Mouse (Mus musculus): Measurements from ENCODE around the gene Ostm1. TPM values are rescaled to one million over a fixed set of nuclear protein-coding genes. Genes with fewer than 3 reads are reported as not detected.

Ostm1 gene
- polyA plus RNA-seq, 2 experiments = 7.0 to 14.3 TPM

DNA sequence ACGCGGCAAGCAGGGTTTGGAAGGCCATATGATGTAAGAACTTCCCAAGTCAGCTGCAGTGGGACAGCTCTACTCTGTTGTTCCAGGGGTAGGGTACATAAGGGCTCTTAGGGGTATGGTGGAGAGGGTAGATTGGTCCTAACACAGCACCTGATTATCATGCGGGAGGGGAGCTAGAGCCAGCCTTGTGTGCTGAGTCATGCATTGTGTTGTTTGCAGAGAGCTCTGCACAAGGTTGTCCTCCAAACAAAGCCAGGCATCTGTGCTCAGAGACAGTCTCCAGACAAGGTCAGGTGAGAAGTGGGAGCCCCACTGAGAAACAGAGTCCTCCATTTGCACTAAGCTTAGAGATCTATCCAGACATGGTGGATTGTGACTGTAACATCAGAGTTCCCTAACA, 37.1 kb upstream of the Ostm1 start:
- Histone ChIP-seq H3K36me3 (replicated peaks; ENCODE audit: control insufficient read depth, insufficient read depth, low read depth) (no peaks in the 10 kb centered on the region), H3K4me3 (ENCODE audit: insufficient read depth in 1 of 2, low read depth in 2 of 2, low read length in 2 of 2) (no peak overlapping the region), H3K4me1 (replicated peaks; ENCODE audit: control insufficient read depth in 2 of 2, insufficient read depth in 2 of 2, low read length in 1 of 2) (peaks cover 12 to 20% of the 10 kb centered on the region in 2 experiments), H3K27ac (no peak overlapping the region), H3K9me3 (ENCODE audit: control insufficient read depth, low read length) (no peaks in the 10 kb centered on the region), H3K27me3 (ENCODE audit: control insufficient read depth, insufficient read depth, low read length) (peaks cover 3% of the 10 kb centered on the region; the same call in 1 of the 2 replicates), H3K4me2 (ENCODE audit: low read depth) (no peak overlapping the region), H3K9ac (replicated peaks) (no peak overlapping the region)
- ATAC-seq (ENCODE audit: insufficient read depth) (peak; percentile 72), DNase-seq (ENCODE audit: low read depth in 3 of 3, low spot score in 3 of 3) (no peak)
- no peak for TF ChIP-seq EP300 (IDR thresholded peaks at IDR 0.05; ENCODE audit: low read depth)
- no peak for TF ChIP-seq CTCF (IDR thresholded peaks at IDR 0.05; ENCODE audit: low read depth)
- 69% methylated on average over 3 of the region's 3 CpGs for WGBS (ENCODE audit: insufficient replicate concordance)

- Histone ChIP-seq H3K36me3 (replicated peaks; ENCODE audit: control insufficient read depth, insufficient read depth, low read depth) (no peaks in the 10 kb centered on the region), H3K27me3 (ENCODE audit: control insufficient read depth, insufficient read depth, low read length) (peaks cover 32% of the 10 kb centered on the region), H3K9ac (replicated peaks) (no peak overlapping the region), H3K9me3 (ENCODE audit: control insufficient read depth, low read length) (no peaks in the 10 kb centered on the region), H3K4me1 (replicated peaks; ENCODE audit: control insufficient read depth in 2 of 2, insufficient read depth in 2 of 2, low read length in 1 of 2) (peaks cover 0 to 3% of the 10 kb centered on the region in 2 experiments; a peak in 1 of 4 replicates), H3K4me3 (ENCODE audit: insufficient read depth in 1 of 2, low read depth in 2 of 2, low read length in 2 of 2) (no peak overlapping the region), H3K27ac (no peak overlapping the region), H3K4me2 (ENCODE audit: low read depth) (no peak overlapping the region)
- TF ChIP-seq EP300 (IDR thresholded peaks at IDR 0.05; ENCODE audit: low read depth) (no peak), CTCF (IDR thresholded peaks at IDR 0.05; ENCODE audit: low read depth) (no peak)
- ATAC-seq (ENCODE audit: insufficient read depth) = no peak
- WGBS (ENCODE audit: insufficient replicate concordance) = 44% methylated on average over 5 of the region's 5 CpGs
- DNase-seq (ENCODE audit: low read depth in 3 of 3, low spot score in 3 of 3) = no peak
These were observed 23.9 kb upstream of the Ostm1 start for GRCm38 (mm10) chr10:42559581-42560200.

DNA sequence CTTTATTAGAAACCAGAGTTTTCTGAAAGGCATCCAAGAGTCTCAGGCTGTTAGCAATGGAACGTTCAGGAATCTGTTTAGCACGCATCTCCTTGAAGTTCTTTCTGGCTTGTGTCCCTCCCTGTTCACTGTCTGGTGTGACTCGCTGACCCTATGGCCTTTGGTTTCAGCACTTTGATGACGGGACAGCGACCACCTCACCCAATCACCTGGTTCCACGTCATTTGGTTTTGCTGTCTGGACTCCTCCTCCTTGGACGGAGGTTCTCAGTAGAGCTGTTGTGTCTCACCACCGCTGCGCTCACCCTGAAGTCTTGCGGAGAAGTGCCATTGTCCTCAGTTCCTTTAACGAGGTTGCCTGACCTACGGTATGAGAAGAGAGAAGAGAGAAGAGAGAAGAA, 21.4 kb upstream of the Ostm1 start:
- peak in 1 of 3 experiments; percentile 35 for DNase-seq (ENCODE audit: low read depth in 3 of 3, low spot score in 3 of 3)
- Histone ChIP-seq H3K9ac (replicated peaks) (no peak overlapping the region), H3K4me1 (replicated peaks; ENCODE audit: control insufficient read depth in 2 of 2, insufficient read depth in 2 of 2, low read length in 1 of 2) (peaks cover 0 to 3% of the 10 kb centered on the region in 2 experiments; a peak in 1 of 4 replicates), H3K36me3 (replicated peaks; ENCODE audit: control insufficient read depth, insufficient read depth, low read depth) (no peaks in the 10 kb centered on the region), H3K4me2 (ENCODE audit: low read depth) (no peak overlapping the region), H3K4me3 (ENCODE audit: insufficient read depth in 1 of 2, low read depth in 2 of 2, low read length in 2 of 2) (no peak overlapping the region), H3K27ac (no peak overlapping the region), H3K9me3 (ENCODE audit: control insufficient read depth, low read length) (no peaks in the 10 kb centered on the region), H3K27me3 (ENCODE audit: control insufficient read depth, insufficient read depth, low read length) (peaks cover 51% of the 10 kb centered on the region)
- no peak for TF ChIP-seq CTCF (IDR thresholded peaks at IDR 0.05; ENCODE audit: low read depth)
- TF ChIP-seq EP300 (IDR thresholded peaks at IDR 0.05; ENCODE audit: low read depth) = no peak
- ATAC-seq (ENCODE audit: insufficient read depth) = peak; percentile 37; the same call in 1 of the 2 replicates
- WGBS (ENCODE audit: insufficient replicate concordance) = 3% methylated on average over 12 of the region's 12 CpGs

- no peak overlapping the region for H3K27ac ChIP-seq
- H3K36me3 ChIP-seq (replicated peaks; ENCODE audit: control insufficient read depth, insufficient read depth, low read depth) = no peaks in the 10 kb centered on the region
- no peak overlapping the region for H3K9ac ChIP-seq (replicated peaks)
- peaks cover 93% of the 10 kb centered on the region for H3K27me3 ChIP-seq (ENCODE audit: control insufficient read depth, insufficient read depth, low read length)
- no peak for TF ChIP-seq EP300 (IDR thresholded peaks at IDR 0.05; ENCODE audit: low read depth)
- no peak for TF ChIP-seq CTCF (IDR thresholded peaks at IDR 0.05; ENCODE audit: low read depth)
- ATAC-seq (ENCODE audit: insufficient read depth) = no peak
- DNase-seq (ENCODE audit: low read depth in 3 of 3, low spot score in 3 of 3) = no peak
- H3K4me1 ChIP-seq (replicated peaks; ENCODE audit: control insufficient read depth in 2 of 2, insufficient read depth in 2 of 2, low read length in 1 of 2) = no peaks in the 10 kb centered on the region
- H3K9me3 ChIP-seq (ENCODE audit: control insufficient read depth, low read length) = no peaks in the 10 kb centered on the region
- no peak overlapping the region for H3K4me2 ChIP-seq (ENCODE audit: low read depth)
- 3% methylated on average over 20 of the region's 20 CpGs for WGBS (ENCODE audit: insufficient replicate concordance)
- no peak overlapping the region for H3K4me3 ChIP-seq (ENCODE audit: insufficient read depth in 1 of 2, low read depth in 2 of 2, low read length in 2 of 2)
These were observed 11.1 kb upstream of the Ostm1 start for GRCm38 (mm10) chr10:42572567-42572966.

- Histone ChIP-seq H3K27me3 (ENCODE audit: control insufficient read depth, insufficient read depth, low read length) (peaks cover 95% of the 10 kb centered on the region), H3K36me3 (replicated peaks; ENCODE audit: control insufficient read depth, insufficient read depth, low read depth) (no peaks in the 10 kb centered on the region), H3K4me3 (ENCODE audit: insufficient read depth in 1 of 2, low read depth in 2 of 2, low read length in 2 of 2) (no peak overlapping the region), H3K4me2 (ENCODE audit: low read depth) (no peak overlapping the region), H3K9me3 (ENCODE audit: control insufficient read depth, low read length) (no peaks in the 10 kb centered on the region), H3K27ac (no peak overlapping the region), H3K4me1 (replicated peaks; ENCODE audit: control insufficient read depth in 2 of 2, insufficient read depth in 2 of 2, low read length in 1 of 2) (no peaks in the 10 kb centered on the region), H3K9ac (replicated peaks) (no peak overlapping the region)
- ATAC-seq (ENCODE audit: insufficient read depth) (no peak), DNase-seq (ENCODE audit: low read depth in 3 of 3, low spot score in 3 of 3) (no peak)
- WGBS (ENCODE audit: insufficient replicate concordance) = 2% methylated on average over 15 of the region's 15 CpGs
- no peak for TF ChIP-seq CTCF (IDR thresholded peaks at IDR 0.05; ENCODE audit: low read depth)
- TF ChIP-seq EP300 (IDR thresholded peaks at IDR 0.05; ENCODE audit: low read depth) = no peak
These were observed 10.7 kb upstream of the Ostm1 start for GRCm38 (mm10) chr10:42572971-42573370.
